Mouse (Mus musculus) megakaryocyte, embryonic 14.5 days (primary cell): ENCODE results near the gene Trim31.

ENCODE experiments used
- FLI1 ChIP-seq: IDR thresholded peaks from 2 replicates; pipeline ENCODE4 v1.6.1; 2012; ENCODE audit warnings: low read length, inconsistent platforms, mixed read lengths
- GATA1 ChIP-seq: IDR thresholded peaks from 3 replicates; pipeline ENCODE4 v1.6.1; 2012; ENCODE audit warnings: mixed read lengths, low read length, inconsistent platforms, borderline replicate concordance

- no peak for TF ChIP-seq GATA1
- TF ChIP-seq FLI1: no peak
These were observed 51.3 kb downstream of the Trim31 start for GRCm38 (mm10) chr17:36949265-36949664.
